Mouse (Mus musculus): ENCODE data around the gene Ric1. TPM values are rescaled to one million over a fixed set of nuclear protein-coding genes. Genes with fewer than 3 reads are reported as not detected.
A peak's percentile ranks its signal among the peaks of the same experiment; 100 is the strongest.
"Not testable (repeated sequence)": the region's sequence is repeated elsewhere in the genome, so short reads cannot be mapped to it uniquely, and the experiment has no call there.

The Ric1 gene
- total RNA-seq, 2 experiments from 2014 or later: 38.7 to 47.3 TPM

GRCm38 (mm10) chr19:29562166-29562565, 40.1 kb downstream of the Ric1 start:
- DNase-seq (ENCODE audit: low spot score in 2 of 2): no peak
- Histone ChIP-seq H3K4me3 (no peak overlapping the region), H3K27ac (no peak overlapping the region)
- TF ChIP-seq CTCF (conservative IDR thresholded peaks at IDR 0.05): no peak

- TF ChIP-seq CTCF (conservative IDR thresholded peaks at IDR 0.05): no peak
- H3K4me3 ChIP-seq: no peak overlapping the region
These were observed 40.5 kb downstream of the Ric1 start for GRCm38 (mm10) chr19:29562603-29563002.

GRCm38 (mm10) chr19:29563258-29563779, 41.2 kb downstream of the Ric1 start:
- peak; percentile 52 to 73 for DNase-seq (ENCODE audit: low spot score in 2 of 2)
- peak; percentile 88 for TF ChIP-seq CTCF (conservative IDR thresholded peaks at IDR 0.05)
- Histone ChIP-seq H3K27ac (0 out of 2 replicates have a peak overlapping the region, but pooled peaks have one; percentile 20), H3K4me3 (no peak overlapping the region)

More at GRCm38 (mm10) chr19:29562603-29563002, 40.5 kb downstream of the Ric1 start:
- H3K27ac ChIP-seq: no peak overlapping the region
- DNase-seq (ENCODE audit: low spot score in 2 of 2): no peak

- no peak overlapping the region for H3K4me3 ChIP-seq
- no peak for TF ChIP-seq CTCF (conservative IDR thresholded peaks at IDR 0.05)
- no peak overlapping the region for H3K27ac ChIP-seq
- no peak for DNase-seq (ENCODE audit: low spot score in 2 of 2)
These were observed 44.4 kb downstream of the Ric1 start for GRCm38 (mm10) chr19:29566512-29566911.

GRCm38 (mm10) chr19:29582439-29582838, 60.4 kb downstream of the Ric1 start:
- Histone ChIP-seq H3K27ac (no peak overlapping the region), H3K4me3 (no peak overlapping the region)
- DNase-seq (ENCODE audit: low spot score in 2 of 2): no peak
- TF ChIP-seq CTCF (conservative IDR thresholded peaks at IDR 0.05): no peak

- no peak for TF ChIP-seq CTCF (conservative IDR thresholded peaks at IDR 0.05)
- Histone ChIP-seq H3K27ac (no peak overlapping the region), H3K4me3 (no peak overlapping the region)
- no peak for DNase-seq (ENCODE audit: low spot score in 2 of 2)
These were observed 61.7 kb downstream of the Ric1 start for GRCm38 (mm10) chr19:29583734-29584133.

- not testable (repeated sequence) for H3K27ac ChIP-seq; H3K4me3 ChIP-seq; DNase-seq (ENCODE audit: low spot score in 2 of 2)
These were observed 71.7 kb downstream of the Ric1 start for GRCm38 (mm10) chr19:29593783-29594182.

GRCm38 (mm10) chr19:29596276-29596675, 74.2 kb downstream of the Ric1 start:
- TF ChIP-seq CTCF (conservative IDR thresholded peaks at IDR 0.05): no peak
- Histone ChIP-seq H3K27ac (no peak overlapping the region), H3K4me3 (no peak overlapping the region)
- no peak for DNase-seq (ENCODE audit: low spot score in 2 of 2)

GRCm38 (mm10) chr19:29596985-29597384, 74.9 kb downstream of the Ric1 start:
- Histone ChIP-seq H3K27ac (no peak overlapping the region), H3K4me3 (no peak overlapping the region)
- no peak for DNase-seq (ENCODE audit: low spot score in 2 of 2)
- peak; percentile 58 for TF ChIP-seq CTCF (conservative IDR thresholded peaks at IDR 0.05)

GRCm38 (mm10) chr19:29598981-29599380, 76.9 kb downstream of the Ric1 start:
- no peak for DNase-seq (ENCODE audit: low spot score in 2 of 2)
- no peak for TF ChIP-seq CTCF (conservative IDR thresholded peaks at IDR 0.05)
- Histone ChIP-seq H3K27ac (no peak overlapping the region), H3K4me3 (no peak overlapping the region)

- Histone ChIP-seq H3K27ac (no peak overlapping the region), H3K4me3 (no peak overlapping the region)
- TF ChIP-seq CTCF (conservative IDR thresholded peaks at IDR 0.05): no peak
- DNase-seq (ENCODE audit: low spot score in 2 of 2): no peak
These were observed 81.7 kb downstream of the Ric1 start for GRCm38 (mm10) chr19:29603548-29604353.

GRCm38 (mm10) chr19:29604653-29605052, 82.6 kb downstream of the Ric1 start:
- DNase-seq (ENCODE audit: low spot score in 2 of 2): no peak
- H3K4me3 ChIP-seq: no peak overlapping the region
- no peak for TF ChIP-seq CTCF (conservative IDR thresholded peaks at IDR 0.05)
- H3K27ac ChIP-seq: no peak overlapping the region

- DNase-seq (ENCODE audit: low spot score in 2 of 2): no peak
- H3K27ac ChIP-seq: no peak overlapping the region
- H3K4me3 ChIP-seq: no peak overlapping the region
- TF ChIP-seq CTCF (conservative IDR thresholded peaks at IDR 0.05): no peak
These were observed 85.4 kb downstream of the Ric1 start for GRCm38 (mm10) chr19:29607521-29607920.

- Histone ChIP-seq H3K4me3 (no peak overlapping the region), H3K27ac (no peak overlapping the region)
- no peak for DNase-seq (ENCODE audit: low spot score in 2 of 2)
- no peak for TF ChIP-seq CTCF (conservative IDR thresholded peaks at IDR 0.05)
These were observed 86.1 kb downstream of the Ric1 start for GRCm38 (mm10) chr19:29608212-29608611.
